Mouse (Mus musculus) left cerebral cortex, postnatal 25 days (tissue): Measurements from ENCODE around the gene Gars. TPM values are rescaled to one million over a fixed set of nuclear protein-coding genes. Genes with fewer than 3 reads are reported as not detected.

ENCODE experiments used
- DNase-seq, 2 experiments: peaks; one replicate each; pipeline ENCODE4 v3.0.0; 2022; ENCODE audit warnings: low spot score in 2 of 2, mixed read lengths in 1 of 2
- intact Hi-C: fragments of 180-260 bp; cut with DNase I; formaldehyde crosslinking; loops from one replicate; pipeline ENCODE4 v1.15.1; 2025
- total RNA-seq, 2 experiments: library from RNA; stranded (reverse); gene quantifications; 2 replicates each; pipeline ENCODE4 v1.2.3; 2021

Gene Gars
- total RNA-seq, 2 experiments from 2014 or later, result 140 to 143 TPM

- intact Hi-C loops, result no loop called here
- no peak for DNase-seq
Measured at GRCm38 (mm10) chr6:55021806-55022205, 16.0 kb upstream of the Gars start.

- no peak for DNase-seq
- intact Hi-C loops, result no loop called here
Measured at GRCm38 (mm10) chr6:55027642-55028041, 10.2 kb upstream of the Gars start.

GRCm38 (mm10) chr6:55036731-55037130, 1.1 kb upstream of the Gars start:
- no peak for DNase-seq
- intact Hi-C loops, result no loop called here

GRCm38 (mm10) chr6:55038671-55039445, 1.1 kb downstream of the Gars start:
- intact Hi-C loops, result no loop called here

GRCm38 (mm10) chr6:55039446-55039783, 1.6 kb downstream of the Gars start:
- no peak for DNase-seq
- intact Hi-C loops, result no loop called here

More at GRCm38 (mm10) chr6:55038671-55039445, 1.1 kb downstream of the Gars start:
- no peak for DNase-seq

- no peak for DNase-seq
- intact Hi-C loops, result no loop called here
Measured at GRCm38 (mm10) chr6:55040031-55040430, 2.2 kb downstream of the Gars start.

GRCm38 (mm10) chr6:55043206-55043605, 5.4 kb downstream of the Gars start:
- no peak for DNase-seq
- intact Hi-C loops, result no loop called here

- intact Hi-C loops, result no loop called here
Measured at GRCm38 (mm10) chr6:55044542-55044941, 6.7 kb downstream of the Gars start.

GRCm38 (mm10) chr6:55045326-55045725, 7.5 kb downstream of the Gars start:
- intact Hi-C loops, result no loop called here
- DNase-seq, result no peak

More at GRCm38 (mm10) chr6:55044542-55044941, 6.7 kb downstream of the Gars start:
- DNase-seq, result no peak

- no peak for DNase-seq
- intact Hi-C loops, result no loop called here
Measured at GRCm38 (mm10) chr6:55049186-55049585, 11.4 kb downstream of the Gars start.

GRCm38 (mm10) chr6:55054491-55054890, 16.7 kb downstream of the Gars start:
- DNase-seq, result no peak
- intact Hi-C loops, result no loop called here

GRCm38 (mm10) chr6:55057427-55057826, 19.6 kb downstream of the Gars start:
- no peak for DNase-seq
- intact Hi-C loops, result no loop called here

GRCm38 (mm10) chr6:55060241-55060825, 22.5 kb downstream of the Gars start:
- no peak for DNase-seq
- intact Hi-C loops, result no loop called here

- no peak for DNase-seq
- intact Hi-C loops, result no loop called here
Measured at GRCm38 (mm10) chr6:55061328-55061727, 23.5 kb downstream of the Gars start.

- DNase-seq, result peak in 1 of 2 experiments; percentile 39
- intact Hi-C loops, result no loop called here
Measured at GRCm38 (mm10) chr6:55062200-55062599, 24.4 kb downstream of the Gars start.

GRCm38 (mm10) chr6:55063793-55064476, 26.1 kb downstream of the Gars start:
- peak in 1 of 2 experiments; percentile 58 for DNase-seq
- intact Hi-C loops, result no loop called here

GRCm38 (mm10) chr6:55064477-55064827, 26.6 kb downstream of the Gars start:
- DNase-seq, result no peak
- intact Hi-C loops, result no loop called here

GRCm38 (mm10) chr6:55065903-55066302, 28.1 kb downstream of the Gars start:
- DNase-seq, result peak in 1 of 2 experiments; percentile 64

GRCm38 (mm10) chr6:55076561-55077255, 38.9 kb downstream of the Gars start:
- intact Hi-C loops, result no loop called here
- peak in 1 of 2 experiments; percentile 52 for DNase-seq

More at GRCm38 (mm10) chr6:55065903-55066302, 28.1 kb downstream of the Gars start:
- intact Hi-C loops, result no loop called here

- intact Hi-C loops, result no loop called here
- DNase-seq, result no peak
Measured at GRCm38 (mm10) chr6:55081379-55081778, 43.6 kb downstream of the Gars start.
